Mouse (Mus musculus) liver, adult 2 months (tissue): ENCODE results near the gene Hoxd9. TPM values are rescaled to one million over a fixed set of nuclear protein-coding genes. Genes with fewer than 3 reads are reported as not detected.

ENCODE experiments used
- DNase-seq: peaks from one replicate; pipeline ENCODE4 v3.0.0-alpha.2; 2011; ENCODE audit warnings: low read depth, low spot score; ENCODE audit errors: extremely low read depth
- H3K27ac ChIP-seq: fragments of 200-500 bp; replicated peaks from 2 replicates; pipeline ENCODE4 v1.5.1; 2012; ENCODE audit warnings: low read depth, mild to moderate bottlenecking, control low read depth, inconsistent platforms, low read length; ENCODE audit not compliant: insufficient read depth
- H3K27me3 ChIP-seq: fragments of 200-500 bp; 2 replicates; pipeline ENCODE4 v1.6.1; 2012; ENCODE audit warnings: mild to moderate bottlenecking, moderate library complexity, low read length, inconsistent platforms; ENCODE audit not compliant: control insufficient read depth, insufficient read depth
- H3K36me3 ChIP-seq: fragments of 200-500 bp; 2 replicates; pipeline ENCODE4 v1.6.1; 2012; ENCODE audit warnings: low read length, inconsistent platforms; ENCODE audit not compliant: control insufficient read depth, insufficient read depth
- H3K4me1 ChIP-seq: fragments of 200-500 bp; 2 replicates; pipeline ENCODE4 v1.6.1; 2011; ENCODE audit warnings: low read length; ENCODE audit not compliant: control insufficient read depth, insufficient read depth
- H3K4me3 ChIP-seq: fragments of 200-500 bp; 2 replicates; pipeline ENCODE4 v1.5.1; 2011; ENCODE audit warnings: low read depth, mild to moderate bottlenecking, control low read depth, low read length, moderate library complexity; ENCODE audit not compliant: insufficient read depth
- H3K79me2 ChIP-seq: fragments of 200-500 bp; 2 replicates; pipeline ENCODE4 v1.6.1; 2012; ENCODE audit warnings: inconsistent platforms, mild to moderate bottlenecking, low read length, moderate library complexity; ENCODE audit not compliant: control insufficient read depth, insufficient read depth
- H3K9ac ChIP-seq: fragments of 200-500 bp; 2 replicates; pipeline ENCODE4 v1.6.1; 2012; ENCODE audit warnings: low read depth, mild to moderate bottlenecking, control low read depth, inconsistent platforms, low read length
- CTCF ChIP-seq: fragments of 200-500 bp; IDR thresholded peaks from 2 replicates; pipeline ENCODE4 v1.5.1; 2011; ENCODE audit warnings: low read depth, low read length, control low read depth
- POLR2A ChIP-seq: fragments of 200-500 bp; IDR thresholded peaks from 2 replicates; pipeline ENCODE4 v1.6.1; 2011; ENCODE audit warnings: low read length, control low read depth; ENCODE audit not compliant: insufficient read depth; ENCODE audit errors: extremely low read depth
- WGBS: fragments of 180-500 bp; shearing (Covaris S2); methylation state at CpG from one replicate; pipeline ENCODE4 v1.1.7; 2018; 5-methylcytosine and 5-hydroxymethylcytosine counted together
- polyA plus RNA-seq: library from polyadenylated mRNA; depleted of rRNA; stranded (reverse); fragments of >200 nt; gene quantifications from 2 replicates; pipeline ENCODE4 v1.2.3, GENCODE M21; 2012
- total RNA-seq: library from RNA; depleted of rRNA; stranded (reverse); fragments of >200 nt; gene quantifications from 2 replicates; pipeline ENCODE4 v1.2.3, GENCODE M21; 2014

Gene Hoxd9
- total and polyA plus RNA-seq, 2 experiments = not detected

DNA sequence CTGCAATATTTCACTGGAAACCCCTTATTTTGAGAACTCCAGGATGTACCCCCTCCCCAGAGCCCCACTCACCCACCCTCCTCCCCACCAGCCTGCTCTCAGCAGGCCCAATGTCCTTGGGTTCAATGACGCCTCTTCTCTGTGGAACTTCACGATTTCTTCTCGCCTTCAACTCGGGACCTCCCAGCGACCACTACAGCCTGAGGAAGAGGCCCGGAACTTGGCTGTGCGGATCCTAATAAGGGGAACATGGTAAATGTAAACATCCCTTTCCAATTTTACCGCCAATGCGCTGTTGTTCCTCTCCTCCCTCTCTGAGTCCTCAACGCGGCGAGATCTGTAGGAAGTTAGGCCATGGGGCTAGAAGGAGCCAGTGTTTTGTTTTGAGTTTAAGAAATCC, 13.4 kb upstream of the Hoxd9 start:
- Histone ChIP-seq H3K27ac (no peak overlapping the region), H3K27me3 (peaks cover 56% of the 10 kb centered on the region), H3K4me1 (no peaks in the 10 kb centered on the region; the same call in 1 of the 2 replicates), H3K36me3 (no peaks in the 10 kb centered on the region), H3K4me3 (no peak overlapping the region), H3K79me2 (no peaks in the 10 kb centered on the region), H3K9ac (no peak overlapping the region)
- TF ChIP-seq CTCF (no peak), POLR2A (no peak)
- WGBS = 4% methylated on average over 12 of the region's 12 CpGs
- DNase-seq = no peak

DNA sequence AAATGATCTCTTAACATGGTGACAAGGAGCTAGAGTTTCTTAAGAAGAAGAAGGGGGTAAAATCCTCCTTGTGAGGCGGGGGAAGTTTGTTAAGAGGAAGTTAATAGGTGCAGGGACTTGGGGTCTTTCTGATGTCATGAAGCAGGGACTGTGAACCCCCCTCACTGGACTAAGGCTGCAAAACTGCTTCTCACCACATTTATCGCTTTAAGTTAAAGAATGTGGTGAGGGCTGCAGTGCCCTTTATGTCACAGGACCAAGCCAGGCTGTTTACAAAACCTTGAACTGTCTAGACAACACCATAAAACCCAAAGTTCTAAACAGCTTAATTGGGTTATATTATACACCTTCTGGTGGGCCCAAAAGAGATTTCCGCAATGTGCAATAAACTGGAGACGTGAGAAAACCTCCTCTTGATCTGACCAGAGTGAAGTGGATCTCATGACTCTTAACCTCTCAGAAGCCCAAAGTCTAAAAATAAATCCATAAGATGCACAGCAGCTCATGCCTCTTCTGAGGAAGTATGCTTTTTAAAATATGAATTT, 12.4 kb upstream of the Hoxd9 start:
- DNase-seq = no peak
- 18% methylated on average over 4 of the region's 4 CpGs for WGBS
- TF ChIP-seq POLR2A (no peak), CTCF (no peak)
- no peak overlapping the region for H3K27ac ChIP-seq
- H3K27me3 ChIP-seq = peaks cover 50% of the 10 kb centered on the region
- no peaks in the 10 kb centered on the region for H3K79me2 ChIP-seq
- H3K36me3 ChIP-seq = no peaks in the 10 kb centered on the region
- no peak overlapping the region for H3K9ac ChIP-seq
- H3K4me1 ChIP-seq = no peaks in the 10 kb centered on the region; the same call in 1 of the 2 replicates
- no peak overlapping the region for H3K4me3 ChIP-seq

DNA sequence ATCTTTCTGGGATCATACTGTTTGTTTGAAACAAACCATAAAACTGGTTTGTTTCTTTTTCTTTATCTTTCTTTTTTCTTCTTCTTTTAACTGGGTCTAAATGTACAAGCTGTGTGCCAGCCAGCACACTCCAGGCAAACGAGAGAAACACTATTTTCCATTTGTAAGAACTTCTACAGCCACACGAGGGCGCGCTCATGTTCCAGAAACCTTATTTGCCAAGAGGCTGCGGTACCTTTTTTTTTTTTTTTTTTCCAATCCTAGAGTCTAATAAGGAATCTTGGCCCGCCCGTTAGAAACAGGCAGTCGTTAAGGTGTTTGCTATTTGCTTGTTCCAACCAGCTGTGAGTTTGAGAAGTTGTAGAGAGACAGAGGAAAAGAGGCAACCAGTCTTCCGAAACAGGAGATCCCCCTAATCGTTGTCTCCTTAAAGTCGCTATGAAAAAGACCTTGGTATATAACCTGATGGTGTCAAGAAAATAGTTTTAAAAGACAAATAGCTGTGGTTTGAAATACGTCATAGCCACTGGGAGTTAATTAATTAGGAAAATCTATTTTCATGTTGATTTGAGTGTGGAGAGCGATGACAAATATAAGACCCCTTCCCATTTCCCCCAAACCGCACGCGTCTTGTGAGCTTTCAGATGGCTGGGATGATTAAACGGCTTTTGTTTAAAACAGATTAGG, 11.1 kb upstream of the Hoxd9 start:
- Histone ChIP-seq H3K27ac (no peak overlapping the region), H3K36me3 (no peaks in the 10 kb centered on the region), H3K9ac (no peak overlapping the region), H3K79me2 (no peaks in the 10 kb centered on the region), H3K27me3 (peaks cover 49% of the 10 kb centered on the region), H3K4me3 (no peak overlapping the region), H3K4me1 (no peaks in the 10 kb centered on the region; the same call in 1 of the 2 replicates)
- peak; percentile 52 for DNase-seq
- 12% methylated on average over 17 of the region's 17 CpGs for WGBS
- no peak for TF ChIP-seq POLR2A
- TF ChIP-seq CTCF = peak; percentile 41; the same call in 1 of the 2 replicates

DNA sequence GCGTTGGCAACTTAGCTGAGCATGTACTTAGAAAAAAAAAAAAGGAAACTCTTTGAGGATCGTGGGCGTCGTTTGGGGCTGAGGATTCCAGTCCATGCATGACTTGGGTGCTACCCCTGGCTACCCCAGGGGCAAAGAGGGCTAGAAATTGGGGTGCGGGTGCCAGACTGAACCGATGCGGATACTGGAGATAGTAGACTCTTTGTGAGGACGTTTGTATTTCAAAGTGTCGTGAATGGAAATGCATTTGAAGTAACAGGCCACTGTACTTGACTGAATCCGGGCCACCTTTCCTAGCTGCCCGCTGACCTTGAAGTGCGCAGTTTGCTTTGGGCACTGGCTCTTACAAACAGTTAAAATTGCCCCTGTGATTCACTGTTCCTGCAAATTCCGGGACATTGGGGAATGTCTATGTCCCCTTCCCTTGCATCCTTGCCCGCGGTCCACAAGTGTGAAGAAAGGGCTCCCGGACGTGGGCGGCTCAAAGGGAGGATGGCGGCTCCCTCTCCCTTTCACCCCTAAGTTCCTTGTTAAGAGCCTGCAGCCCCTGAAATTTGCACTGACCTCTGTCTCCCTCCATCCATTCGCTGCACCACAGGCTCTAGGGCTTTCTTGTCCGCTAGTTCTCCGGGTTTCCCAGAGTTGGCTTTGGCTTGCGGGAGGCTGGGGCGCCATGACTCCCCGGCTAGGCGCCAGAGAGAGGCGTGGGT, 10.4 kb upstream of the Hoxd9 start:
- Histone ChIP-seq H3K4me1 (no peaks in the 10 kb centered on the region; the same call in 1 of the 2 replicates), H3K9ac (no peak overlapping the region), H3K4me3 (no peak overlapping the region), H3K27ac (no peak overlapping the region), H3K36me3 (no peaks in the 10 kb centered on the region), H3K79me2 (no peaks in the 10 kb centered on the region), H3K27me3 (peaks cover 48% of the 10 kb centered on the region)
- 4% methylated on average over 27 of the region's 27 CpGs for WGBS
- no peak for DNase-seq
- TF ChIP-seq CTCF (no peak), POLR2A (no peak)

DNA sequence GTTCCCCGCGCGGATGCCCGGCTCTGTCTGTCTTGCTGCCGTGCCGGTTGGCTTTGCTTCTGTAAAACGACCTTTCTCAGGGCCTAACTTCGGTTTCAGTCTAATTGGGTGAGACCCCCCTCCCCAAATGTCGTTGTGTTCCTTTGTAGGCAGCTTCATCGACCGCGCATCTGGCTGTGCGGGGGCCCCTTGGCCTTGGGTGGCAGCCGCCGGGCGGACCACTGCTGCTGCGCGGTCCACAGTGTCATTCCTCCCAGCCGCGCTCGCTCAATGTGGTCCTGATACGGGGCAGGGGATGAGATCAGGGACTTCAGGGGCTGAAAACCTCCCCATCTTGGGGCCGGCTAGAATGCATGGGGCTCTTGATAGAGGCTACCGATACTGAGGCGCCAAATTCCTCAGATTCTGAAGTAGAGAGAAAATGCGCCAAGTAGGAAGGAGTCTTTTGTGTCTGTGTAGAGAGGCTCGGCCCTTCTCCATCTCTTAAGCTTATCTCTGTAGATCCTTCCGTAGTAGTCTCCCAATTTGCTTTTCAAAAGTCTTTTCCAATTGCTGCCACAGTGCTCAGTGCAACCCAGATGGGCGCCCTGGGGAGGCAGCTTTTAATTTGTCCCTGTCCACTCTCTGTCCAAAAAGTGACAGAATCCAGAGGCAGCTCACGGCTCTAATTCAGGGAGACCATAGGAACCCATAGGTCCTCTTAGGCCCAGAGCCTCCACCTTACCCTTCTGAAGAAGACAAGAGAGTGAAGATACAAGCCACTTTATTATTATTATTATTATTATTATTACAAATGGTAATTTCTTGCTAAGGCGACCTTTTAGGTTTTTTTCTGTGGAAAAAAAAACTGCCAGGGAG, 9.6 kb upstream of the Hoxd9 start:
- Histone ChIP-seq H3K9ac (no peak overlapping the region), H3K36me3 (no peaks in the 10 kb centered on the region), H3K4me3 (no peak overlapping the region), H3K27ac (no peak overlapping the region), H3K27me3 (peaks cover 48% of the 10 kb centered on the region), H3K4me1 (no peaks in the 10 kb centered on the region), H3K79me2 (no peaks in the 10 kb centered on the region)
- TF ChIP-seq POLR2A (no peak), CTCF (no peak)
- 5% methylated on average over 31 of the region's 31 CpGs for WGBS
- DNase-seq = no peak
